Mouse (Mus musculus): ENCODE measurements around the gene Gng2.

Gene Gng2

GRCm38 (mm10) chr14:19968321-19969010, 9.0 kb downstream of the Gng2 start:
- H3K36me3 ChIP-seq (ENCODE audit: control insufficient read depth, insufficient read depth, low read length, poor library complexity, severe bottlenecking), result no peaks in the 10 kb centered on the region
- no peaks in the 10 kb centered on the region for H3K27me3 ChIP-seq (ENCODE audit: control insufficient read depth, insufficient read depth, low read length, poor library complexity, severe bottlenecking)
- DNase-seq (ENCODE audit: low read depth, low spot score), result peak; percentile 89

- H3K36me3 ChIP-seq (ENCODE audit: control insufficient read depth, insufficient read depth, low read length, poor library complexity, severe bottlenecking), result no peaks in the 10 kb centered on the region
- H3K27me3 ChIP-seq (ENCODE audit: control insufficient read depth, insufficient read depth, low read length, poor library complexity, severe bottlenecking), result no peaks in the 10 kb centered on the region
- DNase-seq (ENCODE audit: low read depth, low spot score), result peak; percentile 32
Measured at GRCm38 (mm10) chr14:19967482-19967881, 9.9 kb downstream of the Gng2 start.

GRCm38 (mm10) chr14:19963961-19964505, 13.4 kb downstream of the Gng2 start:
- H3K36me3 ChIP-seq (ENCODE audit: control insufficient read depth, insufficient read depth, low read length, poor library complexity, severe bottlenecking), result no peaks in the 10 kb centered on the region
- H3K27me3 ChIP-seq (ENCODE audit: control insufficient read depth, insufficient read depth, low read length, poor library complexity, severe bottlenecking), result no peaks in the 10 kb centered on the region
- DNase-seq (ENCODE audit: low read depth, low spot score), result no peak

DNA sequence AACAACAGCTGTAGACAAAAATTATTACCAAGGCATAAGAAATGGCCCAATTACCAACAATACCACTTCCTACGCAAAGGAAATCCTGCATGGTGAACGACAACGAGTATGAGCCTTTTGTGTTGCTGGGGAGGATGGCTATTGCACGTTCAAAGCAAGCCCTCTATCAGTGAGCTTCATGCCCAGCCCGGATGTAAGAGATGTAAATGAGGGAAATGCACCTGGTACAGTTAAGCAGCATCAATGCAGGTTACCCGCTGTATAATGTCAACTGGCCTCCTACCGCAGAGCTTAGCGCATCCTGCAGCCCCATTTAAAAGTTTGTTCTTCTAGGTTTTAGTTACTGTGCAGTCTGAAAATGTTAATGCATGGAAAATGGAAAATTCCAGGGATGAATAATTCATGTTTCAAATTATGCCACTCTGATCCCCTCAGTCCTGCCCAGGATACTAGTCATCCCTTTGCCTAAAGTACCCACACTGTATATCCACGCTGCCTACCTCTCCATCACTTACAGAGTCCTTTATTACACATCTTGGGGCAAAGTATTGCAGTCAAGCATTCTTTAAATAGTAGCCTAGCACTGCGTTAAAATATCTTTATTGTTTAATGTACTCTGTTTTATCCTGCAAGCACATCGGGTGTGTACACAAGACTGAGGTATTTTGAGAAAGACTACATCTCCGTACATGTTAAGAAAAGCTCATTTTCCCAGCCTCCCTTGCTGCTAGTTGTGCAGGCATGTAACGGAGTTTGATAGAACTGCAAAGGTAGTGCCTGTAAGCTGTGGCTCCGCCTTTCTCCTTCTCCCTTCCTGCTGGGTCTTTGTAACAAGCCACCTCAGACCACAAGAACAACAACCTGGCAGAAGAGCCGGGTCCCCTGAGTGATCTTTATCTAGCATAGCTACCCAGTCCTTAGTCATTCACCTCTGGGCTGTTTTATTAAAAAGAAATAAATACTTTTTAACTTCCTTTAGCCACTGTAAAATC, 15.2 kb downstream of the Gng2 start:
- Histone ChIP-seq H3K27me3 (ENCODE audit: control insufficient read depth, insufficient read depth, low read length, poor library complexity, severe bottlenecking) (no peaks in the 10 kb centered on the region), H3K36me3 (ENCODE audit: control insufficient read depth, insufficient read depth, low read length, poor library complexity, severe bottlenecking) (peaks cover 2% of the 10 kb centered on the region; the same call in 1 of the 2 replicates)
- peak; percentile 46 for DNase-seq (ENCODE audit: low read depth, low spot score)

- DNase-seq (ENCODE audit: low read depth, low spot score), result no peak
- H3K36me3 ChIP-seq (ENCODE audit: control insufficient read depth, insufficient read depth, low read length, poor library complexity, severe bottlenecking), result peaks cover 7% of the 10 kb centered on the region; the same call in 1 of the 2 replicates
- no peaks in the 10 kb centered on the region for H3K27me3 ChIP-seq (ENCODE audit: control insufficient read depth, insufficient read depth, low read length, poor library complexity, severe bottlenecking)
Measured at GRCm38 (mm10) chr14:19959860-19960259, 17.6 kb downstream of the Gng2 start.

DNA sequence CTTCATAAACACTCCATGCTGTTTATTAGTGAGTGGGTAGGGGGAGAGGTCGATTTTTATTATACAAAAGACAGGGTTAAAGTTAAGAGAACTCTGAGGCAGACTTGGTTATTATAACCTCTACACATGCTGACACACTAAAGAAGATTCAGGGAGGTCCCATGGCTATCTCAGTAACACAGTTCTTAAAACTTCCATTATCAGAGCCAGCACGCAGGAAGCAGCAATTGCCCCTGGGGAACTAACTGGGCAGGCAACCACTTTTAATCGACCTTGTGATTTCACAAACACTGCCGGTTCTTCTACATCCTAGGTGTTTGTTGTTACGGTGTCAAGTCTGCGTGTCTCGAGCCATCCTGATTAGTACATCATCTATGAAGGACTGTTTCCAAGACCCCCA, 22.4 kb downstream of the Gng2 start:
- no peak for DNase-seq (ENCODE audit: low read depth, low spot score)
- H3K36me3 ChIP-seq (ENCODE audit: control insufficient read depth, insufficient read depth, low read length, poor library complexity, severe bottlenecking), result peaks cover 8% of the 10 kb centered on the region
- H3K27me3 ChIP-seq (ENCODE audit: control insufficient read depth, insufficient read depth, low read length, poor library complexity, severe bottlenecking), result no peaks in the 10 kb centered on the region

- no peak for DNase-seq (ENCODE audit: low read depth, low spot score)
- peaks cover 3% of the 10 kb centered on the region for H3K36me3 ChIP-seq (ENCODE audit: control insufficient read depth, insufficient read depth, low read length, poor library complexity, severe bottlenecking)
- no peaks in the 10 kb centered on the region for H3K27me3 ChIP-seq (ENCODE audit: control insufficient read depth, insufficient read depth, low read length, poor library complexity, severe bottlenecking)
Measured at GRCm38 (mm10) chr14:19950812-19951211, 26.6 kb downstream of the Gng2 start.

DNA sequence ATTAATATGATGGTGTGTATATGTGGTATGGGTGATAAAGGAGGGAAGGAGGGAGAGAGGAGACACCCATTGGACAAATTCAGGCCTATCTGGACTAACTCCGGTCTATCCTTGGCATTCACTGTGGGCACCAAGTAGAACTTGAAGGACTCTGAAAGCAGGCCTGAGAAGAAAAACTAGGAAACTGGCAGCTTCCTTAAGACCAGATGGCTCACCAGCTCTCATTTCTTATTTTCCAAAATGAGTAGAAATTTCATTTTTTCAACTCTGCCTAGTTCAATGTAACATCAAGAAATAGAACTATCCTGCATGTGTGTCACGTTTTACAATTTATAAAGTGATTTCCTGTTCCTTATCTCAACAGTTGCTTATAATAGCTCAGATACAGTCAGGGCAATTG, 28.0 kb downstream of the Gng2 start:
- no peak for DNase-seq (ENCODE audit: low read depth, low spot score)
- H3K36me3 ChIP-seq (ENCODE audit: control insufficient read depth, insufficient read depth, low read length, poor library complexity, severe bottlenecking), result peaks cover 5% of the 10 kb centered on the region
- H3K27me3 ChIP-seq (ENCODE audit: control insufficient read depth, insufficient read depth, low read length, poor library complexity, severe bottlenecking), result no peaks in the 10 kb centered on the region

GRCm38 (mm10) chr14:19946221-19946620, 31.2 kb downstream of the Gng2 start:
- no peak for DNase-seq (ENCODE audit: low read depth, low spot score)
- Histone ChIP-seq H3K27me3 (ENCODE audit: control insufficient read depth, insufficient read depth, low read length, poor library complexity, severe bottlenecking) (no peaks in the 10 kb centered on the region), H3K36me3 (ENCODE audit: control insufficient read depth, insufficient read depth, low read length, poor library complexity, severe bottlenecking) (peaks cover 4% of the 10 kb centered on the region; the same call in 1 of the 2 replicates)

- DNase-seq (ENCODE audit: low read depth, low spot score), result no peak
- Histone ChIP-seq H3K36me3 (ENCODE audit: control insufficient read depth, insufficient read depth, low read length, poor library complexity, severe bottlenecking) (peaks cover 6% of the 10 kb centered on the region; the same call in 1 of the 2 replicates), H3K27me3 (ENCODE audit: control insufficient read depth, insufficient read depth, low read length, poor library complexity, severe bottlenecking) (no peaks in the 10 kb centered on the region; the same call in 1 of the 2 replicates)
Measured at GRCm38 (mm10) chr14:19942732-19943131, 34.7 kb downstream of the Gng2 start.

DNA sequence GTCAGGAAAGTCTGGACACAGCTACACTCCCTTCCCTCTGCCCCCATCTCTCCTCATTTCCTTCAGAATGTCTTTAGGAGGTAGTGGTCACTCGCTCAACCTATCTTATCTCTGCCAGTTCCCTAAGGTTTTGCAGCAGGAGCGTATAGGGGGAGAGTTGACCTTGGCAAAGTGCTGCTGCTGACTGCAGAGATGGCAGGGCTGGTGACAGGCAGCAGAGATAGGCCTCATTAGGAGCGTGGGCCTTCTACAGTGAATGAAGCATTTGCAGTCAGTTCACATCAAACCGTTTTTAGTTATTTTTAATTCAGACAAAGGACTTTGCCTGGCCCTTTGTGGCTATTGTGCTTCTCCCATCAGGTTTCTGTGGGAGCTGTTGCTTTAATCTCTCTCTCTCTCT, 35.1 kb downstream of the Gng2 start:
- H3K36me3 ChIP-seq (ENCODE audit: control insufficient read depth, insufficient read depth, low read length, poor library complexity, severe bottlenecking), result peaks cover 6% of the 10 kb centered on the region; the same call in 1 of the 2 replicates

GRCm38 (mm10) chr14:19940066-19940465, 37.4 kb downstream of the Gng2 start:
- Histone ChIP-seq H3K36me3 (ENCODE audit: control insufficient read depth, insufficient read depth, low read length, poor library complexity, severe bottlenecking) (0 out of 2 replicates have a peak, but pooled peaks cover 4% of the 10 kb centered on the region), H3K27me3 (ENCODE audit: control insufficient read depth, insufficient read depth, low read length, poor library complexity, severe bottlenecking) (no peaks in the 10 kb centered on the region; the same call in 1 of the 2 replicates)
- DNase-seq (ENCODE audit: low read depth, low spot score), result peak; percentile 31

More for the DNA sequence above, 35.1 kb downstream of the Gng2 start:
- no peaks in the 10 kb centered on the region; the same call in 1 of the 2 replicates for H3K27me3 ChIP-seq (ENCODE audit: control insufficient read depth, insufficient read depth, low read length, poor library complexity, severe bottlenecking)
- no peak for DNase-seq (ENCODE audit: low read depth, low spot score)

- no peak for DNase-seq (ENCODE audit: low read depth, low spot score)
- 0 out of 2 replicates have a peak, but pooled peaks cover 4% of the 10 kb centered on the region for H3K36me3 ChIP-seq (ENCODE audit: control insufficient read depth, insufficient read depth, low read length, poor library complexity, severe bottlenecking)
Measured at GRCm38 (mm10) chr14:19938545-19938944, 38.9 kb downstream of the Gng2 start.

GRCm38 (mm10) chr14:19935084-19935483, 42.3 kb downstream of the Gng2 start:
- 0 out of 2 replicates have a peak, but pooled peaks cover 3% of the 10 kb centered on the region for H3K36me3 ChIP-seq (ENCODE audit: control insufficient read depth, insufficient read depth, low read length, poor library complexity, severe bottlenecking)
- DNase-seq (ENCODE audit: low read depth, low spot score), result no peak
- H3K27me3 ChIP-seq (ENCODE audit: control insufficient read depth, insufficient read depth, low read length, poor library complexity, severe bottlenecking), result no peaks in the 10 kb centered on the region; the same call in 1 of the 2 replicates

More at GRCm38 (mm10) chr14:19938545-19938944, 38.9 kb downstream of the Gng2 start:
- H3K27me3 ChIP-seq (ENCODE audit: control insufficient read depth, insufficient read depth, low read length, poor library complexity, severe bottlenecking), result no peaks in the 10 kb centered on the region; the same call in 1 of the 2 replicates

Measured in splenic B cell, adult 2 months (primary cell).